Mouse (Mus musculus) lung, postnatal 25 days (tissue): ENCODE measurements around the gene Oog4.
"Not testable (repeated sequence)": the region's sequence is repeated elsewhere in the genome, so short reads cannot be mapped to it uniquely, and the experiment has no call there.

Experiments used
- DNase-seq: peaks from one replicate; pipeline ENCODE4 v3.0.0; 2022; ENCODE audit warnings: low spot score

Gene Oog4

GRCm38 (mm10) chr4:143450224-143450623 lies at the start of gene Oog4:
Gene Oog4 (minus strand): TSS chr4:143450324.
- DNase-seq: no peak

DNA sequence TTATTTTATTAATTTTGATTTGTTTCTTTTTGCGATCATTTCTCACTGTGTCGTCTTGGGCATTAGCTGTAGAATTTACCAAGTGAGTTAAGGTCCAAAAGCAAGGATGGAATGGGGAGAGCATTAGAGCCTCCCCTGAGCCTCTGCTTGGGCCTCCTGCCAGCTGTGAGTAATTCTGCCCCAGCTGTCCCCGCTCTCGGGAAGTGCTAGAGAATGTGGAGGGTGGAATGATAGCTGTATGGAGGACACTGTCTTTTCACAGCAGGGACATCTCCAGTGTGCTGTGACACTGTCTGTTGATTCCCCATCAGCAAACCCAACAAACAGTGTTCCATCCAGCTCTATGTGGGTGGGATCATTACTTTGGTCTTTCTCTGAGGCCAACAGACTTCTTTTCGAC lies 23.4 kb downstream of the Oog4 start:
- not testable (repeated sequence) for DNase-seq

- no peak for DNase-seq
Measured at GRCm38 (mm10) chr4:143414121-143414520, 36.0 kb downstream of the Oog4 start.

- DNase-seq: no peak
Measured at GRCm38 (mm10) chr4:143413621-143414020, 36.5 kb downstream of the Oog4 start.

DNA sequence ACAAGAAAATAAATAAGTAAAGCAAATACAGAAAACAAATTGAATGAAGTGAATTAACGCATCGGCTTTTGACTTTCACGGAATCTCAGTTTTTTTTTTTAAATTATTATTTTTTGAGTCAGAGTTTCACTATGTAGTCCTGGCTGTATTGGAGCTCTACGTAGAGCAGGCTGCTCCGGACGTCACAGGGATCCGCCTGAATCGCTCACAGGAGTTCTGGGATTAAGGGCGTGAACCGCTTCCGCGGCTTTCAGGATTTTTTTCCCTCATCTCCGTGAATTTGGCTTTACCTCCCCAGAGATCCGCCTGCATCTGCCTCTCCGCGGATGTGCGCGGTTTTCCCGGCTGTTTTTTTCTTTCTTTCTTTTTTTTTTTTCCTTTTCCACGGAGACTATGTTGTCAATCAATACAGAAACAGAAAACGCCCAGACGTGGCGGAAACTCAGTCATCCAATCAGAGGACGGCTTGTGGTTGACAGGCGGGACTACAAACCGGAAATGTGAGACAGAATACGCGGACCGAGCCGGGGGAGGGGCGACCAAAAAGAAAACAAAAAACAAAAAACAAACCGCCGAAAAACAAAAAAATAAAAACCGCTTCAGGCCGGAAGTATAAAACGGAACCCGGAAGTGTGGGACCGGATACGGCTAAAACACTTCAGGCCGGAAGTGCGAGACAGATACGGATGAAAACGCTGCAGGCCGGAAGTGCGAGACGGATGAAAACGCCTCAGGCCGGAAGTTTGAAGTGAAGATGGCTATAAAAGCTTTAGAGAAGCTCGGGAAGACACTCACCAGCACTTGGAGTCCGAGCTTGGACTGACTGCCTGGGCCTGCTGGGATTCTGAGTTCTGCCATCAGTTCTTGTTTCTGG lies 37.7 kb downstream of the Oog4 start, which contains the start of gene Pramef8:
TSS of gene Pramef8 (plus strand) at position 208 of the 874 bp plus-strand sequence.
- DNase-seq: peak; percentile 92

DNA sequence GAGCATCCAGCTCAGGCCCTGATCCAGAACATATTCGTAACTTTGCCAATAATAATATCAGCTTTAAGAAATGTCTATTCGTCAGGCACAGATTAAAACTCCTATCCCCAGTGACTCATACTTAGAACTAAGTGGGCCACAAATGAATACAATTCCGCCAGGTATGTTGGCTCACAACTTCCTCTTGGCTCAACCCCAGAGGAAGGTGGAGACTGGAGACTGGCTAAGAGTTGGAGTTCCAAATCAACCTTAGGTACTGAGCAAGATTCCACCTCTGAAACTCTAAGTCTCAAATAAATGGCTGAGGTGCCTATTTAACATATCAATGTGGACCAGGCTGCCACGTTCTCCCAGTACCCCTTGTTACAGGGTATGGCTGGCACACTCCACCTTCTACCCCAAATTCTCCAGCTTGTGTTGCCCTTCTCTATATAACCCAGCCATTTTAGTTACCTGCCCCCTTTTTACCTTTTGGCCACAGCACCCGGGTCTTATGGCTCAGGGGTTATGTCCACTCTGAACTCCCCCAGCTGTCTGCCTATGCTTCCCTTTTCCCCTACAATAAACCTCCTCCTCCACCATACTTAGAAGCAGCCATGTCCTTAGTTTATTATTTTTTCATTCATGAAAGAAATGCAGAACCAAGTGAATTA lies 38.4 kb downstream of the Oog4 start:
- DNase-seq: peak; percentile 3

DNA sequence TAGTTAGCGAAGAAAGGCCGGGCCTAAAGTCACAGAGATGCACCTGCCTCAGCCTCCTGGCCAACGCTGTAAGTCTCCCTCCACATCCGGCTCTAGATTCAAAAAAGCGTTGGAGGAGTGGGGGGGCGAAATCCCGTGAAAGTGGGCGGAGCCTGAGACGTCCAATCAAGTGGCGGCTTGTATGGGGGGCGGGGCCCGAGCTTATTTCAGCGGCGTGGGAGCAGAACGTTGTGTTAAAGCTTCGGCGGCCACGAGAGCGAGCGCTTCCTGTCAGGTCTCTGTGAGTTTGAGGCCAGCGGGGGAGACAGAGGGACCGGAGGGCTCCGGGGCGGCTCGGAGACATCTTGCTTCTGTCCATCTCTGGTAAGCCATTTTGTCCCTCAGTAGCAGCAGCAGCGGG lies 55.9 kb downstream of the Oog4 start, which contains the start of gene Pramel1:
TSS of gene Pramel1 (plus strand) at position 248 of the 400 bp plus-strand sequence.
- DNase-seq: no peak

- DNase-seq: no peak
Measured at GRCm38 (mm10) chr4:143388955-143389702, 61.0 kb downstream of the Oog4 start.
